Mouse (Mus musculus) stomach, postnatal 0 days (tissue): Measurements from ENCODE around the gene Slc13a3. TPM values are rescaled to one million over a fixed set of nuclear protein-coding genes. Genes with fewer than 3 reads are reported as not detected.

Experiments used
- ATAC-seq: fragments of 200-750 bp; cut with Nextera tagmentation; 2 replicates; pipeline ENCODE4 v1.8.0; 2017; ENCODE audit not compliant: low FRiP score, low TSS enrichment
- DNase-seq: peaks from one replicate; pipeline ENCODE4 v3.0.0-alpha.2; 2016; ENCODE audit warnings: low spot score
- H3K27ac ChIP-seq: fragments of 300-500 bp; sonication (generic); replicated peaks from 2 replicates; pipeline ENCODE4 v1.5.1; 2014; ENCODE audit warnings: mild to moderate bottlenecking, control low read depth
- H3K27me3 ChIP-seq: fragments of 300-500 bp; sonication (generic); 2 replicates; pipeline ENCODE4 v1.6.1; 2014; ENCODE audit warnings: low read length; ENCODE audit not compliant: control insufficient read depth, insufficient read depth
- H3K36me3 ChIP-seq: fragments of 300-500 bp; sonication (generic); 2 replicates; pipeline ENCODE4 v1.6.1; 2014; ENCODE audit warnings: low read length, mixed read lengths; ENCODE audit not compliant: control insufficient read depth, insufficient read depth
- H3K4me1 ChIP-seq: fragments of 300-500 bp; sonication (generic); replicated peaks from 2 replicates; pipeline ENCODE4 v1.6.1; 2014; ENCODE audit warnings: antibody characterized with exemption; ENCODE audit not compliant: control insufficient read depth, insufficient read depth
- H3K4me2 ChIP-seq: fragments of 300-500 bp; sonication (generic); replicated peaks from 2 replicates; pipeline ENCODE4 v1.6.1; 2014; ENCODE audit warnings: low read depth, mild to moderate bottlenecking, control low read depth, moderate library complexity
- H3K4me3 ChIP-seq: fragments of 300-500 bp; sonication (generic); 2 replicates; pipeline ENCODE4 v1.5.1; 2014; ENCODE audit warnings: low read depth, low read length, control low read depth
- H3K9ac ChIP-seq: fragments of 300-500 bp; sonication (generic); 2 replicates; pipeline ENCODE4 v1.6.1; 2014; ENCODE audit warnings: mild to moderate bottlenecking, low read length, control low read depth, mixed read lengths
- H3K9me3 ChIP-seq: fragments of 300-500 bp; sonication (generic); 2 replicates; pipeline ENCODE4 v1.6.1; 2016; ENCODE audit warnings: low read length; ENCODE audit not compliant: control insufficient read depth
- CTCF ChIP-seq: IDR thresholded peaks from 2 replicates; pipeline ENCODE4 v1.5.1; 2016; ENCODE audit warnings: antibody characterized with exemption, low read depth, mild to moderate bottlenecking, moderate library complexity
- EP300 ChIP-seq: optimal IDR thresholded peaks from 2 replicates; pipeline ENCODE3; 2016; ENCODE audit warnings: antibody characterized with exemption
- WGBS: fragments of 180-500 bp; shearing (Covaris S2); extraction: QIAGEN DNeasy Blood & Tissue Kit; methylation state at CpG from one replicate; pipeline ENCODE4 v1.1.7; 2014; 5-methylcytosine and 5-hydroxymethylcytosine counted together
- polyA plus RNA-seq: library from polyadenylated mRNA; unstranded; fragments of >200 nt; fragmentation: Nextera tagmentation; extraction: Ambion mirVana; gene quantifications from 2 replicates; pipeline ENCODE4 v1.2.1, GENCODE M21; 2015

Slc13a3 gene
- polyA plus RNA-seq, 1 experiment from 2014 or later = 0.34 TPM

- Histone ChIP-seq H3K27ac (no peak overlapping the region), H3K36me3 (peaks cover 3% of the 10 kb centered on the region; the same call in 1 of the 2 replicates), H3K4me3 (no peak overlapping the region), H3K4me2 (no peak overlapping the region), H3K4me1 (peaks cover 2% of the 10 kb centered on the region; the same call in 1 of the 2 replicates), H3K9ac (no peak overlapping the region), H3K27me3 (no peaks in the 10 kb centered on the region), H3K9me3 (no peaks in the 10 kb centered on the region)
- TF ChIP-seq EP300 = no peak
- no peak for TF ChIP-seq CTCF
- 61% methylated on average over 5 of the region's 5 CpGs for WGBS
- ATAC-seq = no peak
- no peak for DNase-seq
These were observed 37.4 kb upstream of the Slc13a3 start for GRCm38 (mm10) chr2:165510466-165510865.

GRCm38 (mm10) chr2:165509686-165510085 is 36.7 kb upstream of the Slc13a3 start:
- Histone ChIP-seq H3K9me3 (no peaks in the 10 kb centered on the region), H3K36me3 (no peaks in the 10 kb centered on the region), H3K27ac (no peak overlapping the region), H3K4me3 (no peak overlapping the region), H3K4me1 (peaks cover 2% of the 10 kb centered on the region; the same call in 1 of the 2 replicates), H3K9ac (no peak overlapping the region), H3K27me3 (no peaks in the 10 kb centered on the region), H3K4me2 (no peak overlapping the region)
- ATAC-seq = no peak
- TF ChIP-seq EP300 (no peak), CTCF (no peak)
- DNase-seq = no peak
- WGBS = 58% methylated on average over 9 of the region's 9 CpGs

DNA sequence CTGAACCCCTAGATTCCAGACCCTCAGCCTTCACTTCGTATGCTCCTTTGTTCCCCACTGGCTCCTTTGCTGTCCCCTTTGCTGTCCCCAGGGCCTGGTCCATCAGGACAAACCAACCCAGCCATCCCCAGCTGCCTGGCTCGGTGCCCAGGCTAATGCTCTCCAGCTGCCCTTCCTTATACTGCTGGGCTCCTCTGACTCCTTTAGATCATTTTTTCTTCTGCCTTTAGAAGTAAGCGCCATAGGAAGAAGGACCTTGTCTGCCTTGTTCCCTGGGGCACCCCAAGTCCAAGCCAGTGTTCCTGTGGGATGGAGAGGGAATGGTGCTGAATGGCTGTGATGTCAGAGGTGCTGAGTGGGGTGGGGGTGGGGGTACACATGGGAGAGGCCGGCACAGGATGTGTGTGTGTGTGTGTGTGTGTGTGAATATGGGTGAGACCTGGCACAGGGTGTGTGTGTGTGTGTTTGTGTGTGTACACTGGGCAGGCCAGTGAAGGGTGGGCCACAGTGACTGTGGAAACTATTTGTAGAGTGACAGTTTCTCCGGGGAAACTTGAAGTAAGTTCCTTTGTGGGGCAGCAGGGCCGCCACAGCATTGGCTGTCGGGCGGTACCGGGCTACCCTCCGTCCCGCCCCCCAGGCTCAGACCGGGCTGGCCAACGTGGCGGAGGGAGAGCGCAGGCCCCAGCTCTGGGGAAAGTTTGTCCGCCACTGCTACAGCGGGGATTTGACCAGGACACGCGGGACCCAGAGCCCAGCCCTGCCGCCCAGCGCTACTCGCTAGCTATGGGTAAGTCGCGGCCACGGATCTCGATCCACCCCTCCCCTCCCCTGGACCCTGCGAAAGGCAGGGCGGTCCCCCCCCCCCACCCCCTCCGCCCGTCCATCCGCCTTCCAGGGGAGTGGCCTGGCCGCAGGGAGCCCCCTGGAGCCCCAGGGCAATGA is 30.5 kb upstream of the Slc13a3 start, which contains the start of gene Slc2a10:
Gene Slc2a10 (plus strand): TSS at position 529 of the 945 bp plus-strand sequence.
- WGBS = 5% methylated on average over 26 of the region's 32 CpGs
- peak; percentile 76 for DNase-seq
- Histone ChIP-seq H3K36me3 (no peaks in the 10 kb centered on the region), H3K27me3 (no peaks in the 10 kb centered on the region), H3K4me2 (peak within 1 kb of the TSS; percentile 76), H3K9ac (peak within 1 kb of the TSS; percentile 67), H3K4me3 (peak within 1 kb of the TSS; percentile 49), H3K4me1 (peaks cover 2% of the 10 kb centered on the region; the same call in 1 of the 2 replicates), H3K27ac (peak within 1 kb of the TSS; percentile 81), H3K9me3 (no peaks in the 10 kb centered on the region)
- ATAC-seq = peak; percentile 84
- TF ChIP-seq CTCF = no peak
- no peak for TF ChIP-seq EP300

DNA sequence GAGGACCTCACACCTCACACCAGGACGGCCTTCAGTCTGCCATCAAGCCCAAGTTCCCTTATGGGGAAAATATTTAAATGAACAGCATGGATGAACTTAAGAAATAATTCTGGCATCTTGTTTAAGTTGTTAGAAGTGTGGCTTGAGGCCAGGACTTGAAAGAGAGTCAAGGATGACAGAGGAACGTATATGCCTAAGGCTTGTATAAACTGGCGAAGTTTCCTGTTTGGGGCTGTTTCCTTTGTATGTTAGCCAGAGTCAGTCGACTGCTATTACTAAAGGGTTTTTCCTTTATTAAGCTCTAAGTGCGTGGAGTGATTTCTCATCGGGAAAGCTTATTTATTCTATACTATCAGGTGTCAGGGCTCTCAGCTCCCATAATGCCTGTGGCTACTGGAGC is 25.8 kb upstream of the Slc13a3 start:
- 12% methylated on average over 6 of the region's 6 CpGs for WGBS
- ATAC-seq (no peak), DNase-seq (no peak)
- Histone ChIP-seq H3K4me2 (no peak overlapping the region), H3K27me3 (no peaks in the 10 kb centered on the region), H3K27ac (peak overlapping the region; percentile 18; the same call in 1 of the 2 replicates), H3K4me1 (peaks cover 2% of the 10 kb centered on the region; the same call in 1 of the 2 replicates), H3K9ac (no peak overlapping the region), H3K36me3 (no peaks in the 10 kb centered on the region), H3K9me3 (no peaks in the 10 kb centered on the region), H3K4me3 (no peak overlapping the region)
- no peak for TF ChIP-seq CTCF
- no peak for TF ChIP-seq EP300

GRCm38 (mm10) chr2:165497706-165498275 is 24.8 kb upstream of the Slc13a3 start:
- WGBS = 43% methylated on average over 2 of the region's 2 CpGs

More at GRCm38 (mm10) chr2:165497706-165498275, 24.8 kb upstream of the Slc13a3 start:
- Histone ChIP-seq H3K4me3 (no peak overlapping the region), H3K4me2 (no peak overlapping the region), H3K9ac (no peak overlapping the region), H3K27me3 (no peaks in the 10 kb centered on the region), H3K4me1 (no peaks in the 10 kb centered on the region), H3K36me3 (no peaks in the 10 kb centered on the region), H3K27ac (no peak overlapping the region), H3K9me3 (no peaks in the 10 kb centered on the region)
- peak; percentile 47 for ATAC-seq
- DNase-seq = peak; percentile 57
- no peak for TF ChIP-seq EP300
- TF ChIP-seq CTCF = no peak
